Mouse (Mus musculus): ENCODE data around the gene Pes1. TPM values are rescaled to one million over a fixed set of nuclear protein-coding genes. Genes with fewer than 3 reads are reported as not detected.
"Not testable (repeated sequence)": the region's sequence is repeated elsewhere in the genome, so short reads cannot be mapped to it uniquely, and the experiment has no call there.

Gene Pes1
- polyA plus RNA-seq, 1 experiment from 2014 or later = 85.7 TPM

- WGBS = 81% methylated on average over 1 of the region's 1 CpGs
- ATAC-seq (ENCODE audit: insufficient number of reproducible peaks, insufficient read depth, low FRiP score, low TSS enrichment, low read depth) = no peak
- no peak overlapping the region for H3K9ac ChIP-seq (replicated peaks)
- no peaks in the 10 kb centered on the region for H3K36me3 ChIP-seq
- no peak overlapping the region for H3K4me2 ChIP-seq
- no peak overlapping the region for H3K4me3 ChIP-seq (replicated peaks)
- H3K27ac ChIP-seq = no peak overlapping the region
- no peaks in the 10 kb centered on the region for H3K27me3 ChIP-seq
- H3K4me1 ChIP-seq (replicated peaks) = no peaks in the 10 kb centered on the region
- peaks cover 5% of the 10 kb centered on the region; the same call in 1 of the 2 replicates for H3K9me3 ChIP-seq
Observed at GRCm38 (mm10) chr11:4012616-4013015, 48.8 kb downstream of the Pes1 start.

DNA sequence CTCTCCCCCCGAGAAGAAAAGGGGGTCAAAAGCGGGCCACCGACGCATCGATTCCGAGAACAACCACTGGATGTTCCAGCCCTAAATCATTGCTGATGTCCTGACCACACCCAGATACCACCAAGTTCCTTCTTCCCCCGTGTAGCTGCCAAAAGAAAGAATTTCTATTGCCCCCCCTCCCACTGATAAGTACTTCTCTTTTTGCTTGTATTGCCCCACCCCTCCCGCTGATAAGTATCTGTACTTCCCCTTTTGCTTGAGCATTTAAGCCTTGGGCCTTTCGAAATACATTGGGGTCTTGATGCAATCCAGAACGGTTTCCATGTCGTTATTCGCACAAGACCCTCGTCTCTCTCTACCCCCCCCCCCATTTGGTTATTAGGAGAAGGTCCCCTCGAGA, 52.0 kb downstream of the Pes1 start:
- not testable (repeated sequence) for H3K36me3 ChIP-seq; ATAC-seq (ENCODE audit: insufficient number of reproducible peaks, insufficient read depth, low FRiP score, low TSS enrichment, low read depth); H3K4me2 ChIP-seq; H3K4me1 ChIP-seq (replicated peaks); H3K27me3 ChIP-seq; H3K9ac ChIP-seq (replicated peaks); H3K4me3 ChIP-seq (replicated peaks); H3K27ac ChIP-seq; H3K9me3 ChIP-seq
- WGBS = 91% methylated on average over 14 of the region's 14 CpGs

DNA sequence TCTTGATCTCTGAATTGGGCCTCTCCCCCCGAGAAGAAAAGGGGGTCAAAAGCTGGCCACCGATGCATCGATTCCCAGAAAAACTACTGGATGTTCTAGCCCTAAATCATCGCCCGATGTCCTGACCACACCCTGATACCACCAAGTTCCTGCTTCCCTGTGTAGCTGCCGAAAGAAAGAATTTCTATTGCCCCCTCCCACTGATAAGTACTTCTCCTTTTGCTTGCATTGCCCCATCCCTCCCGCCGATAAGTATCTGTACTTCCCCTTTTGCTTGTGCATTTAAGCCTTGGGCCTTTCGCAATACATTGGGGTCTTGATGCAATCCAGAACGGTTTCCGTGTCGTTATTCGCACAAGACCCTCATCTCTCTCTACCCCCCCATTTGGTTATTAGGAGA, 58.3 kb downstream of the Pes1 start:
- ATAC-seq (ENCODE audit: insufficient number of reproducible peaks, insufficient read depth, low FRiP score, low TSS enrichment, low read depth); H3K4me1 ChIP-seq (replicated peaks); H3K9ac ChIP-seq (replicated peaks); H3K9me3 ChIP-seq; H3K4me3 ChIP-seq (replicated peaks); H3K36me3 ChIP-seq; H3K27ac ChIP-seq; H3K27me3 ChIP-seq; H3K4me2 ChIP-seq: not testable (repeated sequence)
- WGBS = 89% methylated on average over 13 of the region's 13 CpGs

GRCm38 (mm10) chr11:4023321-4023720, 59.5 kb downstream of the Pes1 start:
- Histone ChIP-seq H3K9me3 (no peaks in the 10 kb centered on the region), H3K4me3 (replicated peaks) (no peak overlapping the region), H3K27ac (no peak overlapping the region), H3K4me2 (no peak overlapping the region), H3K9ac (replicated peaks) (no peak overlapping the region), H3K36me3 (no peaks in the 10 kb centered on the region), H3K27me3 (no peaks in the 10 kb centered on the region), H3K4me1 (replicated peaks) (no peaks in the 10 kb centered on the region)
- WGBS = 67% methylated on average over 2 of the region's 2 CpGs
- no peak for ATAC-seq (ENCODE audit: insufficient number of reproducible peaks, insufficient read depth, low FRiP score, low TSS enrichment, low read depth)

GRCm38 (mm10) chr11:4027066-4027465, 63.3 kb downstream of the Pes1 start:
- Histone ChIP-seq H3K27me3 (peaks cover 18% of the 10 kb centered on the region), H3K36me3 (no peaks in the 10 kb centered on the region), H3K4me1 (replicated peaks) (no peaks in the 10 kb centered on the region; the same call in 1 of the 2 replicates), H3K9me3 (no peaks in the 10 kb centered on the region), H3K27ac (no peak overlapping the region), H3K4me2 (no peak overlapping the region), H3K9ac (replicated peaks) (no peak overlapping the region), H3K4me3 (replicated peaks) (no peak overlapping the region)
- WGBS = 72% methylated on average over 8 of the region's 8 CpGs
- no peak for ATAC-seq (ENCODE audit: insufficient number of reproducible peaks, insufficient read depth, low FRiP score, low TSS enrichment, low read depth)

GRCm38 (mm10) chr11:4027561-4028334, 64.0 kb downstream of the Pes1 start:
- Histone ChIP-seq H3K27ac (no peak overlapping the region), H3K9ac (replicated peaks) (no peak overlapping the region), H3K4me2 (no peak overlapping the region), H3K4me1 (replicated peaks) (no peaks in the 10 kb centered on the region; the same call in 1 of the 2 replicates), H3K9me3 (no peaks in the 10 kb centered on the region), H3K4me3 (replicated peaks) (no peak overlapping the region), H3K36me3 (no peaks in the 10 kb centered on the region), H3K27me3 (peaks cover 24% of the 10 kb centered on the region)
- ATAC-seq (ENCODE audit: insufficient number of reproducible peaks, insufficient read depth, low FRiP score, low TSS enrichment, low read depth) = no peak
- 70% methylated on average over 9 of the region's 9 CpGs for WGBS

DNA sequence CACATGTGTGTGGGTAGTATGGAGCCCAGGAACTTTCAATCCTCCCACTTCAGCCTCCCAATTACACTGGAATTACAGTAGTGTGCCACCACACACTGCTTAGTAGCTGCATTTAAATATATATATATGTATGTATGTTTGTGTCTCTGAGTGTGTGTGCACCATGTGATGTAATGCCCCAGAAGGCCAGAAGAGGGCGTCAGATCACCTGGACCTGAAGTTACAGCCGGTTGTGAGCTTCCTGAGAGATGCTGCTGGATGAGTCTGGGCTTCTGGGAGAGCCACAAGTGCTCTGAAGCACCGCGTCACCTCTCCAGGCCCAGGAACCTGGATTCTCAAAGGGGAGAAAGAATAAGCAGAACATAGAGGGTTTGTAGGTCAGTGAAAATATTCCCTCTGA, 65.6 kb downstream of the Pes1 start:
- 68% methylated on average over 4 of the region's 4 CpGs for WGBS
- Histone ChIP-seq H3K36me3 (no peaks in the 10 kb centered on the region), H3K4me3 (replicated peaks) (no peak overlapping the region), H3K4me2 (no peak overlapping the region), H3K27ac (no peak overlapping the region), H3K4me1 (replicated peaks) (no peaks in the 10 kb centered on the region; the same call in 1 of the 2 replicates), H3K9ac (replicated peaks) (no peak overlapping the region), H3K27me3 (peaks cover 28% of the 10 kb centered on the region), H3K9me3 (no peaks in the 10 kb centered on the region)
- ATAC-seq (ENCODE audit: insufficient number of reproducible peaks, insufficient read depth, low FRiP score, low TSS enrichment, low read depth) = no peak

Other genes with a start within 250 kb of the Pes1 start
- gene Osbp2, start 100.1 kb upstream of the Pes1 start, polyA plus RNA-seq (2016; fragmentation: Nextera tagmentation; extraction: Ambion mirVana) = 0.52 and 0.73 TPM in 2 replicates
- 0.15 and 0.18 TPM in 2 replicates for gene 4921536K21Rik, start 68.9 kb upstream of the Pes1 start, polyA plus RNA-seq (2016; fragmentation: Nextera tagmentation; extraction: Ambion mirVana)
- 11.2 and 11.4 TPM in 2 replicates for gene Dusp18, start 68.7 kb upstream of the Pes1 start, polyA plus RNA-seq (2016; fragmentation: Nextera tagmentation; extraction: Ambion mirVana)
- gene Slc35e4, start 49.3 kb upstream of the Pes1 start, polyA plus RNA-seq (2016; fragmentation: Nextera tagmentation; extraction: Ambion mirVana) = 3.0 and 3.7 TPM in 2 replicates
- gene Tcn2, start 31.8 kb upstream of the Pes1 start, polyA plus RNA-seq (2016; fragmentation: Nextera tagmentation; extraction: Ambion mirVana) = 27.4 and 29.9 TPM in 2 replicates
- gene 4930556J24Rik, start 12.8 kb downstream of the Pes1 start, polyA plus RNA-seq (2016; fragmentation: Nextera tagmentation; extraction: Ambion mirVana) = not detected in 2 replicates
- gene Gal3st1, start 19.7 kb downstream of the Pes1 start, polyA plus RNA-seq (2016; fragmentation: Nextera tagmentation; extraction: Ambion mirVana) = 4.4 and 5.4 TPM in 2 replicates
- not detected in 2 replicates for gene Sec14l4, start 67.5 kb downstream of the Pes1 start, polyA plus RNA-seq (2016; fragmentation: Nextera tagmentation; extraction: Ambion mirVana)
- not detected in 2 replicates for gene Sec14l3, start 100.9 kb downstream of the Pes1 start, polyA plus RNA-seq (2016; fragmentation: Nextera tagmentation; extraction: Ambion mirVana)
- 8.7 TPM in 2 replicates for gene Mtfp1, start 131.5 kb downstream of the Pes1 start, polyA plus RNA-seq (2016; fragmentation: Nextera tagmentation; extraction: Ambion mirVana)
- 3.2 and 3.3 TPM in 2 replicates for gene Sec14l2, start 159.4 kb downstream of the Pes1 start, polyA plus RNA-seq (2016; fragmentation: Nextera tagmentation; extraction: Ambion mirVana)
- gene Rnf215, start 171.2 kb downstream of the Pes1 start, polyA plus RNA-seq (2016; fragmentation: Nextera tagmentation; extraction: Ambion mirVana) = 36.6 and 39.5 TPM in 2 replicates
- 9.4 and 10.1 TPM in 2 replicates for gene Ccdc157, start 196.3 kb downstream of the Pes1 start, polyA plus RNA-seq (2016; fragmentation: Nextera tagmentation; extraction: Ambion mirVana)
- 71.4 and 78.8 TPM in 2 replicates for gene Sf3a1, start 196.4 kb downstream of the Pes1 start, polyA plus RNA-seq (2016; fragmentation: Nextera tagmentation; extraction: Ambion mirVana)
- 36.5 and 36.8 TPM in 2 replicates for gene Tbc1d10a, start 222.8 kb downstream of the Pes1 start, polyA plus RNA-seq (2016; fragmentation: Nextera tagmentation; extraction: Ambion mirVana)

All from limb, embryonic 12.5 days (tissue).